Mouse (Mus musculus): ENCODE measurements around the gene Map4k2. TPM values are rescaled to one million over a fixed set of nuclear protein-coding genes. Genes with fewer than 3 reads are reported as not detected.

Map4k2 gene
- total RNA-seq, 2 experiments from 2014 or later, result 31.1 to 40.1 TPM

DNA sequence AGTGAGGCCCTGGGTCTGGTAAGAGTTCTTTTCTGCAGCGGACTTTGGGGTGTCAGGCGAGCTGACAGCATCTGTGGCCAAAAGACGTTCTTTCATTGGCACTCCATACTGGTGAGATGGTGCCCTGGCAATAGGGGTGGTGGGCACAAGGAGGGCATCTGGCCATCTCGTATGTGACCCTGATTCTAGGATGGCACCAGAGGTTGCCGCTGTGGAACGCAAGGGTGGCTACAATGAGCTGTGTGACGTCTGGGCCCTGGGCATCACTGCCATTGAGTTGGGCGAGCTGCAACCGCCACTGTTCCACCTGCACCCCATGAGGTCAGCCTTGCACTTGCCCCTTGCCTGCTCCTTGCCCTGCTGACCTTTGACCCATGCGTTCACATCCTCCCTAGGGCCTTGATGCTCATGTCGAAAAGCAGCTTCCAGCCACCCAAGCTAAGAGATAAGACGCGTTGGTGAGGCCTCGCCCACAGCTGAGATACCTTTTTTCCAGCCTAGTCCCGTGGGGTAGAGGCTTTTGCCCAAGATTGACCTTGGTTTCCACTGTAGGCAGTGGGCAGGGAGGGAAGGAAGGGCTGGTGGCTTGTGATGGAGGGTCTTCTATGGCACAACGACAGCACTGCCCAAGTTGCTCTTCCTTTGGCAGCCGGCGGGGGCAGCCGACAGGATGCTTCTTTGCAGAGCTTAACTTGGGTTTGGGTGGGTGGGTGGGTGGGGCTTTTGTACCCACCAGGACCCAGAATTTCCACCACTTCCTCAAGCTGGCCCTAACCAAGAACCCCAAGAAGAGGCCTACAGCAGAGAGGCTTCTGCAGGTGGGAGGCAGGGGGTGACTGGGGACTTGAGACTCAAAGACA, 2.4 kb downstream of the Map4k2 start:
- DNase-seq (ENCODE audit: low spot score in 2 of 2), result no peak

DNA sequence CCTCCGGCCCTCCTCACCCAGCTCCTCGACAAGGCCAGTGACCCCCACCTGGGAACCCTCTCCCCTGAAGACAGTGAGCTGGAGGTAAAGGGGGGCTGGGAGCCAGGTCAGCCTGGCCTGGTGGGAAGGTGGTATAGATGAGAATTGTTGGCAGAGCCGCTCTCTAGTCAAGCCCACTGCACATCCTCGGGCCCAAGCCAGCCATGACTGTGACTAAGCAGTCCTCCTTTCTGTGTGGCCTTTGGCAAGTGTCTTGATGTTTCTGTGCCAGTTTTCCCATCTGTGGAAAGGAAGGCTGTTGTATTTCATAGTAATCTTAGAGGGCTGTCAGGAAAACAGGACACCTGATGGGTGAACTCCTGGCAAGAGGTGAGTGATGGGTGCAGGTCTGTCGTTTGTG, 3.1 kb downstream of the Map4k2 start:
- DNase-seq (ENCODE audit: low spot score in 2 of 2), result no peak

DNA sequence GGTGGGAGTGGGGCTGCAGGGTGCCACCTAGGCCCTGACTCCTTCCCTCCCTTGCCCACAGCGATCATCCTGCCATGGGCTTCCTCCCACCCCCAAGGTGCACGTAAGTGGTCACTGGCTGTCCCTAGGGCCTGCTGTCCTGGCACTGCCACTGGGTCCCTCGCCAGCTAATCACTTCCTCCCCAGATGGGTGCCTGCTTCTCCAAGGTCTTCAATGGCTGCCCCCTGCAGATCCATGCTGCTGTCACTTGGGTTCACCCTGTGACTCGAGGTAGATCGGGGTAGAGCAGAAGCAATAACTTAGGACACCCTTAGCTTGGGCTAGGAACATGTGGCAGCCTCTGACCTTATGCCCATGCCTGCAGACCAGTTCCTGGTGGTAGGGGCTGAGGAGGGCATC, 5.1 kb downstream of the Map4k2 start:
- DNase-seq (ENCODE audit: low spot score in 2 of 2), result no peak

DNA sequence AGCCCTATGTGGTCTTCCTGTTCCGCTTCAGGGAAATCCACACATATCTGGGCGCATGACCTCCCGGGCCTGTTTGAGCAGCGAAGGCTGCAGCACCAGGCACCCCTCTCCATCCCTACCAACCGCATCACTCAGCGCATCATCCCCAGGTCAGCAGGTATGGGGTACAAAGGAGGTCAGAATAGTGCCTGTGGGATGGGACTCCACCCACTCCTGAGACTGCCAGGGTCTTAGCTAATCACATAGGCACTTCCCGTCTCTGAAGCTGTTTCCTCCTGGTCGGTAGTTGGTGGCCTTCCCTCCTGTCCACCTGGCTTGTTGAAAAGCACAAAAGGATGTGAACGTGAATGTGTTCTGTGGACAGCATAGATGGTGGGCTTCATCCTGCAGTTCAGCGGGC, 5.7 kb downstream of the Map4k2 start:
- DNase-seq (ENCODE audit: low spot score in 2 of 2), result no peak

GRCm38 (mm10) chr19:6347615-6348014, 6.7 kb downstream of the Map4k2 start:
- no peak for DNase-seq (ENCODE audit: low spot score in 2 of 2)

DNA sequence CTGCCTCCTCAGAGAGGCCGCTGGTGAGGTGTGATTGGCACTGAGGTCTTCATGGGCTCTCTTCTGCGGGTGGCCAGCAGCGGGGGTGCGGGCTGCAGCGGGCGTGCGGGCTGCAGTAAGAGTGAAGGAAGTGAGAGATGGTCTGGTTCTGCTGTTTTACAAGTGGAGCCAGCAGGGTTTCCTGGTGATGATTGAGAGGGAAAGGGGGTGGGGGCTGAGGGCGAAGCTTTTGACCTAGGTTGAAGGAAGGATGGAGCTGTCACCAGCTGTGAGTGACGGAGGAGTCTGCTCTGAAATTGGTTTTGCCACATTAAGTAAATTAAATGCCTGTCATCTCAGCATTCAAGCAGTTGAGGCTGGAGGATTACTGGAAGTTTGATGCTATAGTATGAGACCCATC, 7.8 kb downstream of the Map4k2 start:
- no peak for DNase-seq (ENCODE audit: low spot score in 2 of 2)

DNA sequence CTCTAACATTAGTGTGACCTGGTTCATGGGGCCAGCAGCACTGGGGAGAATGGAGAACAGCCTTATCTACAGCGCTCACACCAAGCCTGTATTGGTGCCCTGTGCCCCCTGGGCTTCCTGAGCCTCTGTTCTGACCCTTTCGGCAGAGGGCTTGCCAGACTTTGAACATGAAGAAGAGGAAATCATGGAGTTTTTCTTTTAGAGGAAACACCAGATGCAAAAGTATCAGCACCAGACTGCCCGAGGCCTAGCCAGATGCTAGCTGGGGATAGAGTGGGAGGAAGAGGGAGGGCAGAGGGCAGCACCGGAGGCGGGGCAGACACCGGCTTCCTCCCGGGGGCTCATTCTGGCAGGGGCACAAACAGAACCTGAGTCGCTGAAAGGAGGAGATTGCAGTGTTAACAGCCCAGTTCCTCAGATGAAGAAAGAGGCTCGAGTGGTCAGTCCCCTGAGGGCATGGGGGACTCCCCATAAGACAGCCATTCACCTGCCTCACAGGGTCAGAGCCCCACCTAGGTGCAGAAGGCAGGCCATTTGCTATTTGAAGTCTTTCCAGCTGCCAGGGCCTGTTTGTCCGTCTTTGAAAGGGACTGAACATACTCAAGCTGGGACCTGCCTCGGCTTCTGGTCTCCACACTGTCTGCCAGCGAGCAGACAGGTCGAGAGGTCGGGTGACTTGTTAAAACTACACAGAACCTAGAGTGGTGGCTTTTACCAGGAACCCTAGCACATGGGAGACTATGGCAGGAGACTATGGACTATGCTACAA, 8.5 kb downstream of the Map4k2 start:
- DNase-seq (ENCODE audit: low spot score in 2 of 2), result no peak

DNA sequence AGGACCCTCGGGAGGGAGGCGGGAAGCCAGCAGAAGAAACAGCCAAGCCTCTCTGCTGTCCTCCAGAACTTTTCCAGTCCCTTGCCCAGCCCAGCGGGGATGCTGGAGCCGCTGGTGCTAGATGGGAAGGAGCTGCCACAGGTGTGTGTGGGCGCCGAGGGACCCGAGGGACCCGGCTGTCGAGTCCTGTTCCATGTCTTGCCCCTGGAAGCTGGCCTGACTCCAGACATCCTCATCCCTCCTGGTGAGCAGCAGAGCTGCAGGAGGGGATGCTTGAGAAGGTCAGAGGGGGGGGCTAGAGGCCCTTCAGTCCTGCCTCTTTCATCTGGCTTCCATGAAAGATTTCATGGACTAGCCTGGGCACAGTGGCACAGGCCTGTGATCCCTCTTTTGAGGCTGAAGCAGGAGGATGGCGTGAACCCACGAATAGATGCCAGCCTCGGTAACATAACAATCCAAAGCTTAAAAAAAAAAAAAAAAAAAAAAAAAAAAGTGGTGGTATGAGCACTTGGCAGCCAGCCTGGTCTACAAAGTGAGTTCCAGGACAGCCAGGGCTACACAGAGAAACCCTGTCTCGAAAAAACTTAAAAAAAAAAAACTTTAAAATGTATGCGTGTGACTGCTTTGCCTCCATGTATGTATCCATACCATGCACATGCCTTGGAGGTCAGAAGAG, 10.6 kb downstream of the Map4k2 start:
- DNase-seq (ENCODE audit: low spot score in 2 of 2), result no peak

DNA sequence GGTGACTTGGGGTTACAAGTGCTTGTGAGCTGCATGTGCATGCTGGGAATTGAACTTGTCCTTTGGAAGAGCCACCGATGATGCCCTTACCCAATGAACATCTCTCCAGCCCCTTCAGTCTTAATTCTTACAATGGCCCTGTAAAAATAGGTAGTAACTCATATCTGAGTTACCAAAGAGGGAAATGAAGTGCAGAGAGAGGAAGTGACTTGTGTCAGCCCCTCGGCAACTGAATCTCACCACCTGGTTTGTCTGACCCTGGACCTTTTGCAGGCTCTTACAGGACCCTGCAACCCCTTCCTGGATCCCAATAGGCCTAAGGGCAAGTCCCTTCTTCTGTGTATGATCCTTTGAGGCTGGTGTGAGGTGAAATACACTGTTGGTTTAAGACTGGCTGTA, 11.2 kb downstream of the Map4k2 start:
- DNase-seq (ENCODE audit: low spot score in 2 of 2), result no peak

DNA sequence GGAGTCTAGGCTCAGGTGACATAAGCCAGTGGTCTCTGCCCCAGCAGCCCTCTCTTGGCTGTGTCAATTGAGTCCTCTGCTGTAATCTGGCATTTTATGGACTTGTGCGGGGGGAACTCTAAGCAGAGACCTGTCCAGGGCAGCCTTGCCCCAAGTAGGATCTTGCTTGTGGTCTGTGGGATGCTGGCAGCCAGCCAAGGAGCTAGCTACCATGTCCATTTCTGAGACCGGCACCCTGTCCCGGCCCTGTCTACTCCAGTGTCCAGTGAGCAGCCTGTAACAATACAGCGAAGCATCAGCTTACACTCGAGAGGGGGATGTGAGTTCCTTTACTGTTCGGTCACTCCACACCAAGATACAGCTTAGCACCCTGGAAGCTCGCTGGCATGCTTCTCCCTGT, 13.1 kb downstream of the Map4k2 start:
- DNase-seq (ENCODE audit: low spot score in 2 of 2), result no peak

- DNase-seq (ENCODE audit: low spot score in 2 of 2), result no peak
These were observed 20.4 kb downstream of the Map4k2 start for GRCm38 (mm10) chr19:6361291-6361690.

GRCm38 (mm10) chr19:6363091-6363410, 22.1 kb downstream of the Map4k2 start:
- DNase-seq (ENCODE audit: low spot score in 2 of 2), result no peak

- DNase-seq (ENCODE audit: low spot score in 2 of 2), result peak; percentile 99
These were observed 22.7 kb downstream of the Map4k2 start, which contains the start of gene Sf1 for GRCm38 (mm10) chr19:6363411-6364240. Gene Sf1, plus strand, starts transcription at chr19:6363690.

GRCm38 (mm10) chr19:6364317-6364725, 23.4 kb downstream of the Map4k2 start:
- peak; percentile 91 to 92 for DNase-seq (ENCODE audit: low spot score in 2 of 2)

DNA sequence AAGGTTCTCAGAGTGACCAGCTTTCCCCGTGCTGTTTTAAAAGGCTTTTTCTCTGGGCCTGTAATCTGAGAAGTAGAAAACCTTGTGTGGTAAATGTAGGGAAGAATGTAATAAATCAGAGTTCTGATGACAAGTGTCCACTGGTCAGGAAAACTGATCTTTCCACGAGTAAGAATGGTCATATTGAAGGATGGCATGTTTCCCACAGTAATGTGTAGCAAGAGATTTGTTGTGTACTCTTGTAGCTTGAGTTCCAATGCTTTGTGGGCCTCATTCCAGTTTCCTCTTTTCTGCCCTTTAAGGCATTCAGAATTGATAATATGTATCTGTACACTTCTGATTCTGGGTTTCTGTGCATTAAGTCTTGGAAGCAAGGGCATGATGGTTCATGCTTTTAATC, 23.9 kb downstream of the Map4k2 start:
- DNase-seq (ENCODE audit: low spot score in 2 of 2), result no peak

DNA sequence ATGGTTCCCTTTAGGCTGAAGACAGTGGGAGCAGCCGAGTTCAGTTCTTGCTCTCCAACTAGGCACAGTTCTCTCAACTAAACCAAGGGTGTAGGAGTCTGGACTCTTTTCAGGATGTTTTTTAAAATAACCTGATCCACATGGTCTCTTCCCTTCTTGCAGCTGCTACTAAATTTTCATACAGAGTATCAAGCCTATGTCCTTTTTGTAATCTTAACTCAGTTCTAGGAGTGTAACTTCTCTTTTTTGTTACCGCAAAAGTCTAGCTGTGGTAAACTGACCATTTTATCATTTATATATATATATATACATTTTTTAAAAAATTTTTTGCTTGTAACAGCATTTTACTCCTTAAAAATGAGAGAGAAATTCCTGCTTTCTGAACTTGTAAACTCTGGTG, 29.2 kb downstream of the Map4k2 start:
- DNase-seq (ENCODE audit: low spot score in 2 of 2), result no peak

DNA sequence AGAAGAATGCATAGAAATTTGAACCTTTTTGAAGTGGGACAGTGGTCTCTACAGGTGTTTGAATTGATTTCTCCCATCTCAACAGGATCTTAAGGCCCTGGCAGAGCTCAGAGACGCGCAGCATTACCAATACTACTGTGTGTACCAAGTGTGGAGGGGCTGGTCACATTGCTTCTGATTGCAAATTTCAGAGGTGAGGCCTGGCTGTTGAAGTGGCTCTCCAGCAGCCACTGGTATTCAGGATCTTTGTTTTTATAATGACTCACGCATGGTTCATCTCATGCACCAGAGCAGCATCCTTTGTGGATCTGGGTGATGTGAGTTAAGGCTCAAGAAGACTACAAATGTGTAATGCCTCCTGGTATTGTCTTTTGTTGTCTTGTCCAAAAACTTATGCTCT, 31.5 kb downstream of the Map4k2 start:
- no peak for DNase-seq (ENCODE audit: low spot score in 2 of 2)

GRCm38 (mm10) chr19:6373539-6374400, 32.8 kb downstream of the Map4k2 start:
- DNase-seq (ENCODE audit: low spot score in 2 of 2), result peak; percentile 81 to 86

GRCm38 (mm10) chr19:6374571-6374970, 33.6 kb downstream of the Map4k2 start:
- no peak for DNase-seq (ENCODE audit: low spot score in 2 of 2)
